Mouse (Mus musculus): ENCODE results near the gene Rtn2.
A peak's percentile ranks its signal among the peaks of the same experiment; 100 is the strongest.

DNA sequence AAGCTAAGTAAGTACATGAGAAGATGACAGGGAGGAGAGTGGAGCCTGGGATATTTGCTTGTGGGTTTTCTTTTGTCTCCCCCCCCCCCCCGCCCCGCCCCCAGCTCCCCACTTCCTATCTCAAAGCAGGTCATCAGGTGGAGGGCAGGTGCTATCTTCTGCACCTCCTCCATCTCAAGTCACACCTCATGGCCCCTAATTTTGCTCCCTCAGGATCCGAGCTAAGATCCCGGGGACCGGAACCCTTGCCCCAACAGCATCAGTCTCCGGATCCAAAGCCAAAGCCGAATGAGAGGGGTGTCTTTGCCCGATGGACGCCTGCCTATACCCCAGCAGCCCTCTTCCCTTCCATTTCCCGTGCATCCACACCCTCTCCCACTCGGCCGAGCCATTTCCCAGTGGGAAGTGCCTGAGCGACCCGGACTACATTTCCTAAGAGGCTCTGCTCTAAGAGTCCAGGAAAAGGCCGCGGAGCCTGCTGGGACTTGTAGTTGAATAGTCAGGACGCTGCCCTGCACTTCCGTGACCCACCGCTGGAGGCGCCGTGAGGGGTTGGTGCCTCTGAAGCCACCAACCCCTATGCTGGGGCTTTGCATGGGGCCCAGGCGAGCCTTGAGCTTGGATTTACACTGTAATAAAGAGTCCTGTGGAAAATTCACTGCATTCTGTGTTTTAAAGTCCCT, 13.2 kb downstream of the Rtn2 start:
- TF ChIP-seq CTCF (IDR thresholded peaks at IDR 0.05; ENCODE audit: low read depth) (peak; percentile 90), EP300 (IDR thresholded peaks at IDR 0.05; ENCODE audit: low read depth) (no peak)
